Mouse (Mus musculus): ENCODE results near the gene Hist1h3c.

GRCm38 (mm10) chr13:23743963-23744362, 1.4 kb downstream of the Hist1h3c start:
- TF ChIP-seq CTCF (IDR thresholded peaks at IDR 0.05; ENCODE audit: low read depth, low read length) (no peak), POLR2A (IDR thresholded peaks at IDR 0.05; ENCODE audit: insufficient read depth, low read length) (no peak)
